ENCODE assay signal across 9 mouse cellular contexts in genomic region chr13:30235056-30235750, GRCm38 (mm10).
DNase-seq lines count a peak whose midpoint lies in the region; ATAC-seq and TF ChIP-seq lines count a peak whose summit lies in the region.
"Had no signal": no experiment of that assay in that cellular context is flagged by ENCODE, and none has a peak within 500 bp of the region (broad histone marks: within the 10 kb centered on the region; RNA-seq: fewer than 3 reads in every experiment).

No protein-coding gene starts in this region.

- H3K4me2 ChIP-seq in hindbrain, embryonic 16.5 days (ENCODE audit: low read length): no peak overlapping the region
- no peak overlapping the region for H3K4me2 ChIP-seq in hindbrain, embryonic 11.5 days (replicated peaks; ENCODE audit: low read depth, low read length)
- no peak overlapping the region for H3K4me2 ChIP-seq in kidney, embryonic 15.5 days

- no peaks in the 10 kb centered on the region for H3K27me3 ChIP-seq in hindbrain, embryonic 16.5 days (replicated peaks; ENCODE audit: control insufficient read depth, insufficient read depth, low read length)
- H3K27me3 ChIP-seq in hindbrain, embryonic 11.5 days (ENCODE audit: control insufficient read depth, insufficient read depth, low read length): no peaks in the 10 kb centered on the region
- H3K27me3 ChIP-seq in Patski: no peaks in the 10 kb centered on the region
- H3K27me3 ChIP-seq in kidney, embryonic 15.5 days: no peaks in the 10 kb centered on the region

- H3K36me3 ChIP-seq in hindbrain, embryonic 16.5 days (ENCODE audit: control insufficient read depth, insufficient read depth, low read length): no peaks in the 10 kb centered on the region
- H3K36me3 ChIP-seq in hindbrain, embryonic 11.5 days (ENCODE audit: control insufficient read depth, insufficient read depth, low read length): no peaks in the 10 kb centered on the region
- no peaks in the 10 kb centered on the region for H3K36me3 ChIP-seq in kidney, embryonic 15.5 days

- CTCF ChIA-PET in Patski (lab: Charles Lee): interaction anchor here (0.7 to 0.9 kb wide), 3 partner anchors 12 to 138 kb away, joined by 3 read pairs; no protein-coding TSS in a partner anchor

- H3K9me3 ChIP-seq in hindbrain, embryonic 16.5 days (ENCODE audit: control insufficient read depth, low read length): no peaks in the 10 kb centered on the region
- no peaks in the 10 kb centered on the region for H3K9me3 ChIP-seq in hindbrain, embryonic 11.5 days (ENCODE audit: control insufficient read depth, low read length)
- H3K9me3 ChIP-seq in kidney, embryonic 15.5 days (replicated peaks): no peaks in the 10 kb centered on the region

- H3K4me3 ChIP-seq in hindbrain, embryonic 16.5 days (ENCODE audit: low read length): no peak overlapping the region
- no peak overlapping the region for H3K4me3 ChIP-seq in hindbrain, embryonic 11.5 days (ENCODE audit: low read depth, low read length)
- no peak overlapping the region for H3K4me3 ChIP-seq in kidney, embryonic 15.5 days (replicated peaks)

- no peak overlapping the region for H3K27ac ChIP-seq in hindbrain, embryonic 16.5 days (ENCODE audit: low read depth, low read length)
- H3K27ac ChIP-seq in hindbrain, embryonic 11.5 days (ENCODE audit: low read depth, low read length): no peak overlapping the region
- H3K27ac ChIP-seq in kidney, embryonic 15.5 days: peak overlapping the region; percentile 32

- TF ChIP-seq CTCF in Patski (IDR thresholded peaks at IDR 0.05): no peak

- in situ Hi-C loops in Patski (cut with MboI; ENCODE audit: low pct_unique_long_range_greater_than_20kb): no loop called here

- 66% methylated on average over 11 of the region's 11 CpGs for WGBS in hindbrain, embryonic 16.5 days
- 82% methylated on average over 11 of the region's 11 CpGs for WGBS in hindbrain, embryonic 11.5 days
- 51% methylated on average over 11 of the region's 11 CpGs for WGBS in kidney, embryonic 15.5 days

- no peak for DNase-seq in hindbrain, embryonic 11.5 days (ENCODE audit: low spot score)
- DNase-seq in Patski (ENCODE audit: low read depth, low spot score): peak; percentile 82
- peak; percentile 16 to 40 for DNase-seq in cerebellum, postnatal 10 days
- no peak for DNase-seq in layer of hippocampus, adult 9-10 months (ENCODE audit: low spot score)
- no peak for DNase-seq in left cerebral cortex, adult 9 months (ENCODE audit: low spot score in 2 of 2)
- DNase-seq: lung, postnatal 4 days; spleen, adult 18-20 months had no signal

- peak; percentile 92 for ATAC-seq in hindbrain, embryonic 16.5 days
- ATAC-seq in hindbrain, embryonic 11.5 days (ENCODE audit: low FRiP score): no peak
- ATAC-seq in Patski: peak; percentile 90
- ATAC-seq in kidney, embryonic 15.5 days (replicated peaks; ENCODE audit: low FRiP score): 0 out of 2 replicates have a peak, but pooled peaks have one; percentile 52

- no peaks in the 10 kb centered on the region; the same call in 1 of the 2 replicates for H3K4me1 ChIP-seq in hindbrain, embryonic 16.5 days (ENCODE audit: control insufficient read depth, insufficient read depth, low read depth, low read length)
- H3K4me1 ChIP-seq in hindbrain, embryonic 11.5 days (replicated peaks; ENCODE audit: control insufficient read depth, insufficient read depth, low read length): no peaks in the 10 kb centered on the region
- H3K4me1 ChIP-seq in kidney, embryonic 15.5 days: peaks cover 9% of the 10 kb centered on the region; the same call in 1 of the 2 replicates

- H3K9ac ChIP-seq in hindbrain, embryonic 16.5 days (ENCODE audit: low read depth, low read length): no peak overlapping the region
- no peak overlapping the region for H3K9ac ChIP-seq in hindbrain, embryonic 11.5 days (ENCODE audit: low read depth, low read length)
- no peak overlapping the region for H3K9ac ChIP-seq in kidney, embryonic 15.5 days

- POLR2A ChIA-PET in Patski (lab: Charles Lee): no interaction called here

Comparison
In these comparisons a context has a peak if more than half of its experiments do, and no peak if none do; other contexts are left out.
1. DNase-seq: peak in Patski (single experiment) and cerebellum, postnatal 10 days (2 of 2); none in hindbrain, embryonic 11.5 days (single experiment), layer of hippocampus, adult 9-10 months (single experiment) and left cerebral cortex, adult 9 months (0 of 2).